ENCODE assay signal across 12 mouse cellular contexts in genomic region chr11:74767469-74767868, GRCm38 (mm10). TPM values are rescaled to one million over a fixed set of nuclear protein-coding genes. Genes with fewer than 3 reads are reported as not detected.
A peak's percentile ranks its signal among the peaks of the same experiment; 100 is the strongest.
DNase-seq lines count a peak whose midpoint lies in the region; ATAC-seq and TF ChIP-seq lines count a peak whose summit lies in the region.
"Had no signal": no experiment of that assay in that cellular context is flagged by ENCODE, and none has a peak within 500 bp of the region (broad histone marks: within the 10 kb centered on the region; RNA-seq: fewer than 3 reads in every experiment).

No protein-coding gene starts in this region.

- no peaks in the 10 kb centered on the region for H3K27me3 ChIP-seq in E14TG2a.4 (ENCODE audit: insufficient read depth, low read length)
- no peaks in the 10 kb centered on the region for H3K27me3 ChIP-seq in hindbrain, embryonic 10.5 days (ENCODE audit: insufficient read depth, poor library complexity, severe bottlenecking)
- H3K27me3 ChIP-seq: forebrain, embryonic 15.5 days; Patski; stomach, embryonic 15.5 days had no signal

- peak overlapping the region; percentile 5; the same call in 1 of the 2 replicates for H3K4me3 ChIP-seq in E14TG2a.4 (replicated peaks; ENCODE audit: low read length)
- H3K4me3 ChIP-seq in hindbrain, embryonic 10.5 days = no peak overlapping the region
- H3K4me3 ChIP-seq: forebrain, embryonic 15.5 days; left cerebral cortex, adult 2 months; stomach, embryonic 15.5 days had no signal

- WGBS in hindbrain, embryonic 10.5 days = 89% methylated on average over 4 of the region's 4 CpGs

- intact Hi-C loops in heart, postnatal 10 days (cut with DNase I) = no loop called here
- intact Hi-C loops in left cerebral cortex, postnatal 25 days (cut with DNase I) = no loop called here

- no peak for ATAC-seq in inflammation-experienced regulatory T-cells, adult 6 months
- ATAC-seq in cerebellum, adult (ENCODE audit: insufficient number of reproducible peaks, low FRiP score, low TSS enrichment) = no peak
- ATAC-seq: forebrain, embryonic 15.5 days; Patski had no signal

- H3K36me3 ChIP-seq in E14TG2a.4 (ENCODE audit: insufficient read depth, low read length) = peaks cover 4% of the 10 kb centered on the region
- no peaks in the 10 kb centered on the region for H3K36me3 ChIP-seq in hindbrain, embryonic 10.5 days
- H3K36me3 ChIP-seq: forebrain, embryonic 15.5 days; stomach, embryonic 15.5 days had no signal

- H3K4me1 ChIP-seq in E14TG2a.4 (replicated peaks; ENCODE audit: low read depth, low read length) = peaks cover 65% of the 10 kb centered on the region
- peaks cover 20% of the 10 kb centered on the region for H3K4me1 ChIP-seq in hindbrain, embryonic 10.5 days (replicated peaks)

- no peak overlapping the region for H3K27ac ChIP-seq in hindbrain, embryonic 10.5 days
- H3K27ac ChIP-seq: forebrain, embryonic 15.5 days; left cerebral cortex, adult 2 months; stomach, embryonic 15.5 days had no signal

- TF ChIP-seq CTCF in E14TG2a.4 (conservative IDR thresholded peaks at IDR 0.05; ENCODE audit: low read length) = no peak

- peak; percentile 79 for DNase-seq in R1 (ENCODE audit: low read depth, low spot score)
- peak; percentile 33 to 42 for DNase-seq in heart, adult 18-20 months
- DNase-seq in heart, postnatal 10 days = peak; percentile 61 to 69
- no peak for DNase-seq in hindbrain, embryonic 10.5 days (ENCODE audit: low spot score)
- no peak for DNase-seq in left cerebral cortex, postnatal 25 days (ENCODE audit: low spot score in 2 of 2)

- H3K9me3 ChIP-seq in E14TG2a.4 (ENCODE audit: low read length) = no peaks in the 10 kb centered on the region
- H3K9me3 ChIP-seq in hindbrain, embryonic 10.5 days = no peaks in the 10 kb centered on the region
- H3K9me3 ChIP-seq: forebrain, embryonic 15.5 days; stomach, embryonic 15.5 days had no signal

RNA-seq across cellular contexts. Expression of gene Mettl16, which starts 3.2 kb away (rescaled TPM):
- total RNA-seq in heart, adult 18-20 months (2021) = 10 to 100 TPM; 16.4 to 17.3 TPM
- total RNA-seq in heart, postnatal 10 days (2021) = 10 to 100 TPM in 1 of 2 experiments, 1 to 10 TPM in 1; 9.9 to 14.7 TPM
- polyA plus RNA-seq in inflammation-experienced regulatory T-cells, adult 6 months (2017; shearing (Covaris generic)) = 10 to 100 TPM; 29.2 to 32.2 (median 31.5) TPM
- 47.5 and 70.2 TPM in 2 replicates for polyA plus RNA-seq in hindbrain, embryonic 10.5 days (2016; fragmentation: Nextera tagmentation; extraction: Ambion mirVana)
- total RNA-seq in left cerebral cortex, postnatal 25 days (2021) = 10 to 100 TPM; 27.7 to 30.3 TPM

RNA-seq across cellular contexts. Expression of gene Pafah1b1, which starts 43.0 kb away (rescaled TPM):
- 100 to 1,000 TPM; 195 to 223 TPM for total RNA-seq in heart, adult 18-20 months (2021)
- total RNA-seq in heart, postnatal 10 days (2021) = 100 to 1,000 TPM; 236 to 281 TPM
- polyA plus RNA-seq in inflammation-experienced regulatory T-cells, adult 6 months (2017; shearing (Covaris generic)) = 10 to 100 TPM; 79.4 to 92.1 (median 81.5) TPM
- polyA plus RNA-seq in hindbrain, embryonic 10.5 days (2016; fragmentation: Nextera tagmentation; extraction: Ambion mirVana) = 49.5 and 54.0 TPM in 2 replicates
- 100 to 1,000 TPM; 403 to 445 TPM for total RNA-seq in left cerebral cortex, postnatal 25 days (2021)

Comparison
In these comparisons a context has a peak if more than half of its experiments do, and no peak if none do; other contexts are left out.
1. DNase-seq: peak in R1 (single experiment), heart, adult 18-20 months (2 of 2) and heart, postnatal 10 days (2 of 2); none in hindbrain, embryonic 10.5 days (single experiment) and left cerebral cortex, postnatal 25 days (0 of 2).